Mouse (Mus musculus) lung, postnatal 0 days (tissue): ENCODE measurements around the gene Kcnq1. TPM values are rescaled to one million over a fixed set of nuclear protein-coding genes. Genes with fewer than 3 reads are reported as not detected.

ENCODE experiments used
- ATAC-seq: fragments of 200-750 bp; cut with Nextera tagmentation; 2 replicates; pipeline ENCODE4 v1.8.0; 2017; ENCODE audit warnings: moderate library complexity
- DNase-seq: peaks from one replicate; pipeline ENCODE4 v3.0.0-alpha.2; 2016; ENCODE audit warnings: low spot score
- H3K27ac ChIP-seq: fragments of 300-500 bp; sonication (generic); 2 replicates; pipeline ENCODE4 v1.5.1; 2014; ENCODE audit warnings: antibody characterized with exemption, mild to moderate bottlenecking, low read length, mixed read lengths
- H3K27me3 ChIP-seq: fragments of 300-500 bp; sonication (generic); replicated peaks from 2 replicates; pipeline ENCODE4 v1.6.1; 2014; ENCODE audit warnings: low read length, mixed read lengths; ENCODE audit not compliant: insufficient read depth
- H3K36me3 ChIP-seq: fragments of 300-500 bp; sonication (generic); 2 replicates; pipeline ENCODE4 v1.6.1; 2014; ENCODE audit warnings: low read length, mixed read lengths; ENCODE audit not compliant: insufficient read depth
- H3K4me1 ChIP-seq: fragments of 300-500 bp; sonication (generic); 2 replicates; pipeline ENCODE4 v1.6.1; 2014; ENCODE audit warnings: antibody characterized with exemption, low read depth, low read length, mixed read lengths; ENCODE audit not compliant: insufficient read depth
- H3K4me2 ChIP-seq: fragments of 300-500 bp; sonication (generic); replicated peaks from 2 replicates; pipeline ENCODE4 v1.6.1; 2014; ENCODE audit warnings: low read depth, mild to moderate bottlenecking, low read length, moderate library complexity, mixed read lengths
- H3K4me3 ChIP-seq: fragments of 300-500 bp; sonication (generic); 2 replicates; pipeline ENCODE4 v1.5.1; 2014; ENCODE audit warnings: low read depth, low read length
- H3K9ac ChIP-seq: fragments of 300-500 bp; sonication (generic); replicated peaks from 2 replicates; pipeline ENCODE4 v1.6.1; 2014; ENCODE audit warnings: low read depth, mild to moderate bottlenecking
- H3K9me3 ChIP-seq: fragments of 300-500 bp; sonication (generic); 2 replicates; pipeline ENCODE4 v1.6.1; 2016; ENCODE audit warnings: low read length, mixed read lengths
- CTCF ChIP-seq: IDR thresholded peaks from 2 replicates; pipeline ENCODE4 v1.5.1; 2016; ENCODE audit warnings: antibody characterized with exemption, mild to moderate bottlenecking
- EP300 ChIP-seq: IDR thresholded peaks from 2 replicates; pipeline ENCODE4 v1.6.1; 2016; ENCODE audit warnings: antibody characterized with exemption, mild to moderate bottlenecking, control low read depth
- WGBS: fragments of 180-500 bp; shearing (Covaris S2); extraction: QIAGEN DNeasy Blood & Tissue Kit; methylation state at CpG from one replicate; pipeline ENCODE4 v1.1.7; 2014; 5-methylcytosine and 5-hydroxymethylcytosine counted together
- polyA plus RNA-seq: library from polyadenylated mRNA; unstranded; fragments of >200 nt; fragmentation: Nextera tagmentation; extraction: Ambion mirVana; gene quantifications from 2 replicates; pipeline ENCODE4 v1.2.1, GENCODE M21; 2015

Kcnq1 gene
- polyA plus RNA-seq, 1 experiment from 2014 or later: 11.8 TPM

GRCm38 (mm10) chr7:143198443-143198842, 92.3 kb downstream of the Kcnq1 start:
- ATAC-seq: no peak
- no peak overlapping the region for H3K27ac ChIP-seq
- WGBS: 54% methylated on average over 7 of the region's 7 CpGs
- no peak for DNase-seq
- H3K4me2 ChIP-seq: no peak overlapping the region
- no peak overlapping the region for H3K4me3 ChIP-seq
- no peak for TF ChIP-seq EP300
- no peak for TF ChIP-seq CTCF
- no peaks in the 10 kb centered on the region for H3K4me1 ChIP-seq
- no peaks in the 10 kb centered on the region for H3K9me3 ChIP-seq
- H3K9ac ChIP-seq: no peak overlapping the region
- H3K36me3 ChIP-seq: no peaks in the 10 kb centered on the region
- H3K27me3 ChIP-seq: no peaks in the 10 kb centered on the region

GRCm38 (mm10) chr7:143201255-143201654, 95.1 kb downstream of the Kcnq1 start:
- H3K27me3 ChIP-seq: no peaks in the 10 kb centered on the region
- DNase-seq: no peak
- TF ChIP-seq CTCF (no peak), EP300 (no peak)

GRCm38 (mm10) chr7:143203897-143204296, 97.7 kb downstream of the Kcnq1 start:
- ATAC-seq: no peak
- no peak overlapping the region for H3K9ac ChIP-seq
- no peaks in the 10 kb centered on the region for H3K9me3 ChIP-seq
- no peaks in the 10 kb centered on the region for H3K36me3 ChIP-seq
- TF ChIP-seq CTCF (no peak), EP300 (no peak)
- WGBS: 95% methylated on average over 6 of the region's 6 CpGs
- no peak overlapping the region for H3K4me3 ChIP-seq
- no peak overlapping the region for H3K4me2 ChIP-seq
- DNase-seq: no peak
- H3K27me3 ChIP-seq: no peaks in the 10 kb centered on the region
- no peak overlapping the region for H3K27ac ChIP-seq
- no peaks in the 10 kb centered on the region for H3K4me1 ChIP-seq

More at GRCm38 (mm10) chr7:143201255-143201654, 95.1 kb downstream of the Kcnq1 start:
- Histone ChIP-seq H3K27ac (no peak overlapping the region), H3K36me3 (no peaks in the 10 kb centered on the region), H3K4me1 (no peaks in the 10 kb centered on the region), H3K9me3 (no peaks in the 10 kb centered on the region), H3K9ac (no peak overlapping the region), H3K4me2 (no peak overlapping the region), H3K4me3 (no peak overlapping the region)
- ATAC-seq: no peak; the same call in 1 of the 2 replicates
- 69% methylated on average over 2 of the region's 2 CpGs for WGBS

- TF ChIP-seq EP300 (no peak), CTCF (no peak)
- no peak for ATAC-seq
- H3K9me3 ChIP-seq: no peaks in the 10 kb centered on the region
- no peaks in the 10 kb centered on the region for H3K4me1 ChIP-seq
- no peak overlapping the region for H3K9ac ChIP-seq
- H3K27ac ChIP-seq: no peak overlapping the region
- no peak for DNase-seq
- H3K4me2 ChIP-seq: no peak overlapping the region
- no peaks in the 10 kb centered on the region for H3K27me3 ChIP-seq
- H3K36me3 ChIP-seq: no peaks in the 10 kb centered on the region
- 58% methylated on average over 4 of the region's 4 CpGs for WGBS
- H3K4me3 ChIP-seq: no peak overlapping the region
These were observed 100.9 kb downstream of the Kcnq1 start for GRCm38 (mm10) chr7:143207044-143207443.

GRCm38 (mm10) chr7:143210796-143211195, 104.6 kb downstream of the Kcnq1 start:
- H3K27me3 ChIP-seq: no peaks in the 10 kb centered on the region

GRCm38 (mm10) chr7:143251206-143251605, 145.0 kb downstream of the Kcnq1 start:
- no peak for ATAC-seq
- Histone ChIP-seq H3K36me3 (0 out of 2 replicates have a peak, but pooled peaks cover 3% of the 10 kb centered on the region), H3K4me2 (no peak overlapping the region)

More at GRCm38 (mm10) chr7:143210796-143211195, 104.6 kb downstream of the Kcnq1 start:
- no peak for TF ChIP-seq EP300
- TF ChIP-seq CTCF: no peak
- WGBS: 61% methylated on average over 4 of the region's 4 CpGs
- Histone ChIP-seq H3K4me2 (no peak overlapping the region), H3K36me3 (no peaks in the 10 kb centered on the region), H3K9me3 (no peaks in the 10 kb centered on the region), H3K4me3 (no peak overlapping the region), H3K4me1 (no peaks in the 10 kb centered on the region), H3K27ac (no peak overlapping the region), H3K9ac (no peak overlapping the region)
- no peak for DNase-seq
- ATAC-seq: no peak

More at GRCm38 (mm10) chr7:143251206-143251605, 145.0 kb downstream of the Kcnq1 start:
- no peak overlapping the region for H3K9ac ChIP-seq
- 0 out of 2 replicates have a peak, but pooled peaks cover 3% of the 10 kb centered on the region for H3K9me3 ChIP-seq
- no peak overlapping the region for H3K4me3 ChIP-seq
- TF ChIP-seq CTCF (no peak), EP300 (no peak)
- H3K27ac ChIP-seq: no peak overlapping the region
- no peak for DNase-seq
- 0 out of 2 replicates have a peak, but pooled peaks cover 7% of the 10 kb centered on the region for H3K4me1 ChIP-seq
- 86% methylated on average over 2 of the region's 2 CpGs for WGBS
- H3K27me3 ChIP-seq: no peaks in the 10 kb centered on the region
